Mouse (Mus musculus) lung, adult 18-20 months (tissue): ENCODE results near the gene Fgr.
"Not testable (repeated sequence)": the region's sequence is repeated elsewhere in the genome, so short reads cannot be mapped to it uniquely, and the experiment has no call there.

ENCODE experiments used
- DNase-seq, 2 experiments: peaks; one replicate each; pipeline ENCODE4 v3.0.0; 2022; ENCODE audit warnings: mixed read lengths in 2 of 2

Gene Fgr

GRCm38 (mm10) chr4:132997469-132998237 is 23.8 kb downstream of the Fgr start:
- no peak for DNase-seq

DNA sequence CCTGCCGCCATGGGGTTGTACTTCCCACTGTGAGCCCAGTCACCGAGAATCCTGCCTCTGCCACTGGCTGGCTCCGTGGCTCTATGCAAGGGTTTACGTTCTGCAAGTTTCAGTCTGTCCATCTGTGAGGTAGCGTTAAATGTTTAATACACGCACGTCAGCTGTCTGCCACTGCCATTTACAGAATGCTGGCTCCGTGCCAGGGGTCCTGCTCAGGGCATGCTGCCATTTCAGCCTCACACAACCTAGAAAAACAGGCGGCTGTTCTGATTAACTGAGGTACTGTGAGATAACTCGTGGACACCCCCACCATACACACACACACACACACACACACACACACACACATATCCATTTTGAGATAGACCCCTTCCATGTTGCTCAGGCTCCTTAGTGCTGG is 29.0 kb downstream of the Fgr start:
- DNase-seq, result peak in 1 of 2 experiments; percentile 14

DNA sequence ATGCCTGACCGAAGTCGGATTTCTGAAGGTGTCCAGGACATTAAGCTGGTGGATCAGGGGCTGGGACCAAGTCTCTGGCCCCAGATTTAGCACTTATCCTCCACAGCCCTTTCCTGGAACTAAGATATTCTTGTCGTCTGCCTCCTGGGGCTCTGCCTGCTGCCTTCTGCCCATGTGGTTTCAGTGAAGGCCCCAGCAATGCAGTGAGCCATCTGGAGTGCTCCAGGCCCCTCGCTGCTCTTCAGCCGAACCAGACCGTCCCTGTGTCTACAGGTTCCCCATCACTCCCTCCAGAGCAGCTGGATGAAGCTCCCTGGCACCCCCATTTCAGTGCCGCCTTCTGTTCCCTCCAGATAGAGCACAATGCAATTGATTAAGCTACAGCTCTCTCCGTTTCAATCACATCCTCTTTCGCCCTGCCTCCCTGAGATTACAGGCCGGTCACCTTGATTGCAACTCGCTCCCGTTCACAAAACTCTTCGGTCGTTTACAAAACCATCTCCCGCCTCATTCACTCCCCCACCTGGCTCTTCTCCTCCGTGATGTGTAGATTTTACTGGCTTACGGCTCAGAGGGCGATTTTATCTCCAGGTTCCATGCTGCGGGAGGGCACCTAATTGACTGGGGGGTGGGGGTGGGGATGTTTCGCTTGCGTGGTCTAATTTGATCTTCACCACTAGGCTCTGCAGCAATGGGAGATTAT is 29.6 kb downstream of the Fgr start:
- no peak for DNase-seq

GRCm38 (mm10) chr4:133005233-133005632 is 31.3 kb downstream of the Fgr start:
- DNase-seq, result peak; percentile 55 to 74

- DNase-seq, result not testable (repeated sequence)
Measured at GRCm38 (mm10) chr4:133005885-133006451, 32.1 kb downstream of the Fgr start.

- DNase-seq, result no peak
Measured at GRCm38 (mm10) chr4:133007513-133008380, 33.9 kb downstream of the Fgr start.

GRCm38 (mm10) chr4:133009131-133009530 is 35.2 kb downstream of the Fgr start:
- peak in 1 of 2 experiments; percentile 65 for DNase-seq

GRCm38 (mm10) chr4:133009676-133010075 is 35.8 kb downstream of the Fgr start:
- no peak for DNase-seq

DNA sequence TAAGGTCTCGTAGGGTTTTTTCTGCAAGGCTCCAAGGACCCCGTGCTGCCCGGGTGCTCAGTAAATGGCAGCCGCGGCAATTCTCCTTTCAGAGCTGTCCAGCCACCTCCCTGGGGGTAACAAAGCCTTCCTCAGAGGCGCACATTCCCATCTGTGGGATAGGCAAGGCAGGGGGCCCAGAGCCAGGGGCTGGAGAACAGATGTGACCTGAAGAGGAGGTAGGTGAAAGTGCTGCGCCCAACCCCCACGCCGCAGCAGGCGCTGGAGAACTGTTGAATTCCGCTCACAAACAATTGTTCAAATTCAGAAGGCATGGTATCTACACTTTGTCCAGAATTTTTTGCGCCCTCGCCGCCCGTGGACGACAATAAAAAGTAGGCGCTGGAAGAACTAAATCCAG is 36.7 kb downstream of the Fgr start:
- DNase-seq, result no peak

- DNase-seq, result peak; percentile 92 to 93
Measured at GRCm38 (mm10) chr4:133011028-133011820, 37.3 kb downstream of the Fgr start, which contains the start of gene Ahdc1. Ahdc1 (plus strand) TSS chr4:133011260.

DNA sequence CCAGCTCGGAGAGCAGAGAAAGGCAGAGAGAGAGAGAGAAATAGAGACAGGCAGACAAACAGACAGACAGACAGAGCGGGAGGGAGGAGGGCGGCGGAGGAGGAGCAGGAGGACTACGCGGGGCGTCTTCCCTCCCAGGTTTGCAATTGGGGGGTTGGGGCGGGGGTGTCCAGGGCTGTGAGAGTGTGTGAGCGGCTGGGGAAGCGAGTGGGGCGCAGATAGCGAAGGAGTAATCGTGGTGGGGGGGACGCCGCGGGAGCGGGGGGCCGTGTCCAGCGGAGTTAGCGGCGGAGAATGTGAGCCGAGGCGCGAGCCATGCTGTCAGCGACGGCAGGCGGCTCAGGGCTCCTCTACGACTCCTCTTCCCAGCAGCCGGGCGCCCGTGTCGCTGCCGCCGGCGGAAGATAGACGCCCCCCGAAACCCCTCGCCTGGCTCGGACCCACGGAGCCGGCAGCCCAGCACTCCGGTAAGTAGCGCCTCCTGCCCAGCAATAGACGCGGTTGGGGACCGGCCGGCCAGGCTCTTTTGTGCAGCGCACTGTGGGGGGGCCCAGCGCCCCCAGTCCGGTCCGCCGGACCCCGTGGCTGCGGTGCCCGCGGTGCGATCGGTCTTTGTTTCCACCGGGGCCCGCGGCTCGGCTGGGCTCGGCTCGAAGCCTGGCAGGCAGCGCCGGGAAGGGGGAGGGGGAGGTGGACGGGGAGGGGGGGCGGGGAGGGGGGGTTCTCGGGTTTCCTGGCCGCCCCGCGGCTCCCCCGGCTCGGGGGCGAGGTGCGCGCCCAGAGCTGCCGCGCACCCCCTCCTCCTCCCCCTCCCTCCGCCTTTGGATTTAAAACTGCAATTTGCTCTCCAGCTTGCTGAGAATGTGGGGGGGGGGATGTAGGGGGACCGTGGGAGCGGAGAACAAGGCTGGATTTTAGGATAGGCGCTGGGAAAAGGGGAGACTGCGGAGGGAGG is 38.2 kb downstream of the Fgr start:
- peak in 1 of 2 experiments; percentile 41 for DNase-seq

DNA sequence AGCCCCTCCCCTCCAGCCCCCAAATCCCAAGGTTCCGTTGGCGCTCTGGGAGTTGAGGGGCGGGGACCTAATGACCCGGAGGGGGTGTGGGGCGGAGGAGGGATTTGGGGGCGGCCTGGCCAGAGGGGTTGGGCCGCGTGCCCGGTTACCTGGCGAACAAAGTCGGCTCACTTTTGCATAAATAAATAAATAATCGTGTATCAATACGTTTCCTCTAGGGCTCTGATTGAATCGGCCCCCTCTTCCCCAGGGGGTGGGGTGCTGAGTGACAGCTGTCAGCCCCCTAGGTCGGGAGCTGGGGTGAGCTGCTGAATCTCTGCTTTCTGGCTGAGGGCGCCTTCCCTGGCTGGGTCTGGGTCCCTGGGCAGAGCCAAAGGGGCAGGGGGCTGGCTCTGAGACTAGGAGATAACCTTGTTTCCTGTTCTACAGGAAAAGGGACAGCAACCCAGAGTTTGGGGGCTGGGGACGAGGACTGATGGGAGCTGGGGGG is 38.9 kb downstream of the Fgr start:
- no peak for DNase-seq

- DNase-seq, result peak; percentile 50 to 58
Measured at GRCm38 (mm10) chr4:133013266-133013891, 39.5 kb downstream of the Fgr start.

DNA sequence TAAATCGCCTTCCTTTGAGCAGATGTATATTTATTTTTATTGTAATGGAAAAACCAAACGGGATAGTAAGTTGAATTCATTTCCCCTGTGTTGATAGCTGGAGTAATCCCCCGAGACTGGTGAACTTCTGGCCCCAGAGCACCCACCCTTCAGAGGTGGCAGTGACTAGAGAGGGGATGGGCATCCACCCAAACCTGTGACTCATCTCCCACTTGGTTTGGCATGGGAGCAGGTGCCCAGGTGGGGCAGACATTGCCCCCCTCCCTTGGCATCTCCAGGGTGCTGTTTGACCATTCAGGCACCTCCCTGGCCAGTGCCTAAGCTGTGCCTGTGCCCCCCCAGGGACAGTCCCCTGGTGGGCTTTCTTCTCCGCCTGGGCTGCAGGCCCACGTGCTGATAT is 40.2 kb downstream of the Fgr start:
- DNase-seq, result no peak

GRCm38 (mm10) chr4:133014896-133015709 is 41.2 kb downstream of the Fgr start:
- DNase-seq, result no peak

- no peak for DNase-seq
Measured at GRCm38 (mm10) chr4:133015710-133016651, 42.1 kb downstream of the Fgr start.

DNA sequence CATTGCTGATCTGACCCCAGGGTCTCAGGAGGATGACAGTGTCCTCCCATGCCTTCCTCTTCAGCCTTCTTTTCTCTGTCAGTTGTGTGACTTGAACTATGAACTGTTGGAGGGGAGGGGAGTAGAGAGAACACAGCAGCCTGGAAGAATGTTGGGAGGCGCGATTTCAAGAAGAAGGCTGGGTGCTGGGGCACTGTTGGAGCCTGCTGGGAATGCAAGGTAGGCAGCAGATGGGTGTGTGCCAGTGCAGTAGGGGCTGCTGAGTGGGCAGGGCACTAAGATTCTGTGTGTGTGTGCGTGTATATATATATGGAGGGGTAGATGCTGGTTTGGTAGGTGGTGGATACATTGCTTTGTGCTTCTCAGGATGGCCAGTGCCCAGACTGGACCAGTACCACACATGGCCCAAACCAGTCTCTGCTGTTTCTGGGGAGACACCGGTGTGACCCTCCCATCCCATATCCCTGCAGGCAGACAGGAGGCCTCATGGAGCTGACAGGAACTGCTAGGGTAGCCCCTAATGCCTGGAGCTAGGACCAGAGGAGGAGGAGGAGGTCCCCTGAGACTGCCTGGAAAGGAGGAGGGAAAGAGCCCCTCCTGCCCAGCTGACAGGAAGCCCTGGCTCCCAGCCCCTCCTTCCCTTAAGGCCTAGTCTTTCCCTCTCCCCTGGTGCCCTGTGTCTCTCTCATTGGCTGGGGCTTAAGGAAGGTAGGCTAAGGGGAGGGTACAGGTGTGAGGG is 43.0 kb downstream of the Fgr start:
- no peak for DNase-seq
